Mouse (Mus musculus) testis, postnatal 10 days (tissue): ENCODE data around the gene Pde8a.

ENCODE experiments used
- DNase-seq: peaks from one replicate; pipeline ENCODE4 v3.0.0; 2021; ENCODE audit warnings: low spot score

The Pde8a gene

GRCm38 (mm10) chr7:81211760-81212159 is 1.6 kb upstream of the Pde8a start:
- DNase-seq: peak; percentile 66

- DNase-seq: peak; percentile 65
Measured at GRCm38 (mm10) chr7:81212261-81212681, 1.1 kb upstream of the Pde8a start.

- DNase-seq: peak; percentile 97
Measured at GRCm38 (mm10) chr7:81212697-81213346, 574 bp upstream of the Pde8a start.

GRCm38 (mm10) chr7:81214153-81214907 is 934 bp downstream of the Pde8a start:
- no peak for DNase-seq

GRCm38 (mm10) chr7:81215950-81216349 is 2.6 kb downstream of the Pde8a start:
- DNase-seq: no peak

GRCm38 (mm10) chr7:81219321-81219720 is 5.9 kb downstream of the Pde8a start:
- DNase-seq: no peak

- no peak for DNase-seq
Measured at GRCm38 (mm10) chr7:81220381-81220780, 7.0 kb downstream of the Pde8a start.

GRCm38 (mm10) chr7:81224260-81224659 is 10.9 kb downstream of the Pde8a start:
- no peak for DNase-seq

GRCm38 (mm10) chr7:81230091-81230792 is 16.8 kb downstream of the Pde8a start:
- no peak for DNase-seq

- DNase-seq: no peak
Measured at GRCm38 (mm10) chr7:81232674-81233073, 19.3 kb downstream of the Pde8a start.

GRCm38 (mm10) chr7:81235117-81235516 is 21.7 kb downstream of the Pde8a start:
- no peak for DNase-seq

- no peak for DNase-seq
Measured at GRCm38 (mm10) chr7:81235600-81236223, 22.3 kb downstream of the Pde8a start.

GRCm38 (mm10) chr7:81243361-81243760 is 30.0 kb downstream of the Pde8a start:
- no peak for DNase-seq

GRCm38 (mm10) chr7:81249854-81250279 is 36.5 kb downstream of the Pde8a start:
- no peak for DNase-seq

GRCm38 (mm10) chr7:81250601-81251000 is 37.2 kb downstream of the Pde8a start:
- no peak for DNase-seq

- DNase-seq: no peak
Measured at GRCm38 (mm10) chr7:81251521-81251920, 38.1 kb downstream of the Pde8a start.

GRCm38 (mm10) chr7:81253317-81253716 is 39.9 kb downstream of the Pde8a start:
- DNase-seq: no peak

- no peak for DNase-seq
Measured at GRCm38 (mm10) chr7:81254579-81254978, 41.2 kb downstream of the Pde8a start.

- no peak for DNase-seq
Measured at GRCm38 (mm10) chr7:81255456-81255855, 42.1 kb downstream of the Pde8a start.

GRCm38 (mm10) chr7:81256773-81257172 is 43.4 kb downstream of the Pde8a start:
- no peak for DNase-seq

GRCm38 (mm10) chr7:81261548-81261947 is 48.2 kb downstream of the Pde8a start:
- DNase-seq: no peak

- DNase-seq: no peak
Measured at GRCm38 (mm10) chr7:81272908-81273307, 59.5 kb downstream of the Pde8a start.
